Mouse (Mus musculus) layer of hippocampus, adult 2 months (tissue): ENCODE measurements at regions not wholly inside any gene's neighbourhood (a gene's known extent, or its start where the extent isn't known, plus 50 kb on each side); places are given as distances from the start of the nearest gene placed in this dataset.

Source experiments
- DNase-seq, 2 experiments: peaks; one replicate each; pipeline ENCODE4 v3.0.0; 2022; ENCODE audit warnings: low spot score in 2 of 2
- H3K27ac ChIP-seq: fragments of 200-600 bp; 2 replicates; pipeline ENCODE4 v1.8.1; 2022
- H3K4me3 ChIP-seq: fragments of 200-600 bp; 2 replicates; pipeline ENCODE4 v1.8.1; 2022; ENCODE audit warnings: mild to moderate bottlenecking
- CTCF ChIP-seq: fragments of 200-600 bp; conservative IDR thresholded peaks from 2 replicates; pipeline ENCODE4 v1.8.1; 2022; ENCODE audit warnings: antibody characterized with exemption, mild to moderate bottlenecking, moderate library complexity

GRCm38 (mm10) chr17:4291418-4291817, 595.4 kb upstream of the Nox3 start:
- Histone ChIP-seq H3K27ac (no peak overlapping the region), H3K4me3 (no peak overlapping the region)
- TF ChIP-seq CTCF, result no peak
- no peak for DNase-seq

DNA sequence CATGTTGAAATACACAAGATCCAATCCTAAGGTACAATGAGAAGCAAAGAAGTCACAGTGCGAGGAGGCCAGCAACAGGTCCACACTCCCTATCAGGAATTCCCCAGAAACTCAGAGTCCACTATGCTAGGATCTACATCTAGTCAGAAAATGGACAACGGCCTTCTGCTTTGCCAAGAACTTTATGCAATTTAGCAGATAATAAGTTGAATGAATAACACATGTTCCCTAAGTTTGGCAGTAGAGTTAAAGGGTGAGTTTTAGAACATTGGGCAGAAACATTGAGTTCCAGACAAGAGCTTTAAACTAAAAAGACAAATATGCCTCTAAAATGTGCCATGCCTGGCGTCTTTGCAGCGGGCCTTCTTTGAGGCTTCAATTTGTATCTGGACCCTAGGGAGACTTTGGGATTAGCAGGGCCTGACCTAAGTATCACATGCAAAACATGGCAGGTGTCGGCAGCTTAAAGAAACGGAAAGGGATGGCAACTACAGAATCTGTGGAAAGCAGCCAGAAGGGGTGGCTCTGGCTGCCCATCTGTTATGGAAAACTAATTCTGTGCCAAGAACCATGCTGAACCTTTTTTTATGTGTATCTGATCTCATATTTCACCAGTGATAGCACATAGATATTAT, 600.6 kb upstream of the Nox3 start:
- no peak overlapping the region for H3K4me3 ChIP-seq
- peak; percentile 34 to 35 for DNase-seq
- TF ChIP-seq CTCF, result no peak

GRCm38 (mm10) chr17:4297156-4297535, 601.1 kb upstream of the Nox3 start:
- Histone ChIP-seq H3K4me3 (no peak overlapping the region), H3K27ac (peak overlapping the region; percentile 70)
- TF ChIP-seq CTCF, result no peak
- DNase-seq, result no peak

More for the DNA sequence above, 600.6 kb upstream of the Nox3 start:
- H3K27ac ChIP-seq, result peak overlapping the region; percentile 70

GRCm38 (mm10) chr17:4301142-4301853, 605.2 kb upstream of the Nox3 start:
- peak; percentile 24 to 35 for DNase-seq

DNA sequence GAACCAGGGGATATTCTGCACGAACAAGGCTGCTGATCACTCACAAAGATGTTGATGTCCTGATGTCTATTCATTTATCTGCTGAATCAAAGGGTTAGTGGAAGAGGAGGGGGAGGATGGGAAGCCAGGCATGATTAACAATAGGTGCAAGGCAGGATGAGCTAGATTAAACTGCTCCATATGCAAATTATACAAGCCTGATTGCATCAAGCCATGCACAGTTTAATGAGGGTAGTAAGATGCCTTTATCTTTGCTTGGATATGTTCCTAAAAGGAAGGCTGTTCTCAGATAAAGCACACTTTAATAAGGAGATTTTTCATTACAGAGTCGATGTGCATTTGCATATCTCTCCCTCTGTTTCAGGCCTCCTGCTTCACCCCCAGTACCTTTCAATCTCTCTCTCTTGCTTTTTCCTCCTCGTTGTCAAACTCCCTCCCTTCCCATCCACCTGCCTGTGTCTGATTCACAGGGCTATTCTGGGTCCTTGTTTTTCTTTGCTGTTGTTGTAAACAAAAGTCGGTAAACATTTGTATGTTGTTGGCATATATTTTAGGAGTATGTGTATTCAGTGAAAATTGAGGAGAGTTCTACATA, 615.8 kb upstream of the Nox3 start:
- Histone ChIP-seq H3K27ac (no peak overlapping the region), H3K4me3 (no peak overlapping the region)
- no peak for TF ChIP-seq CTCF
- no peak for DNase-seq

More at GRCm38 (mm10) chr17:4301142-4301853, 605.2 kb upstream of the Nox3 start:
- peak; percentile 52 for TF ChIP-seq CTCF
- Histone ChIP-seq H3K27ac (no peak overlapping the region), H3K4me3 (no peak overlapping the region)

DNA sequence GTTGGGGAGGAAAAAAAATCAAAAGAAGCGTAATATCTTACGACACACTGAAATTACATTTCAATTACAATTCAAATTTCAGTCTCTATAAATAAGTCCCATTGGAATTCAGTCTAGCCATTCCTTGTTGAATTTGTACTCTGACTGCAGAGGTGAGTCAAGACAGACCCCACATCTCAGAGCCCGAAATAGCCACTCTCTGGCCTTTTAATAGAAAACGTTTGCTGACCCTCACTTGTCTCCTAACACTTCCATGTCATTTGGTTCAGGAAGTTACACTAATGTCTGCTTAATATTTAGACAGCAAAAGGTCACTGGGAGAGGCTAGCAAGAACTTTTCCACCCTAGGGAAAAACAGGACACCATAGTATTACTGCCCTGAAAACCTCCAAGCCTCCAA, 623.1 kb upstream of the Nox3 start:
- Histone ChIP-seq H3K4me3 (no peak overlapping the region), H3K27ac (no peak overlapping the region)
- TF ChIP-seq CTCF, result no peak
- no peak for DNase-seq

DNA sequence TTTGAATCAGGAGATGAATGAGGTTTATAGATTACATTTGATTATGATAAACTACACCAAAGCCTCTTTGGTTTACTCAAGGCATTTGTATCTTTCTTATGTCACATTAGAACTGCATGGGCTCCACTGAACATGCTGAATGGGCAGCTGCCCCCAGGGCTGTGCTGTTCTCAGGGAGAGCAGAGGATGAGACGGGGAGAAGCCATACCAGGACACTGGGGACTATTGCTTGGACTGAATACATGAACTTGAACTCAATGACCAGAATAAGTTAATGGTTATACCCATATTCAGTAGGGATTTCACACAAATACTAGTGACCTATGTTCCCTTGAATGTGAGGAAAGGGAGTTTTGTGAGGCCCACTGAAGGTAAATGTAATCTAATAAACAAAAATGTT, 632.7 kb upstream of the Nox3 start:
- DNase-seq, result no peak
- Histone ChIP-seq H3K4me3 (no peak overlapping the region), H3K27ac (no peak overlapping the region)
- TF ChIP-seq CTCF, result no peak

DNA sequence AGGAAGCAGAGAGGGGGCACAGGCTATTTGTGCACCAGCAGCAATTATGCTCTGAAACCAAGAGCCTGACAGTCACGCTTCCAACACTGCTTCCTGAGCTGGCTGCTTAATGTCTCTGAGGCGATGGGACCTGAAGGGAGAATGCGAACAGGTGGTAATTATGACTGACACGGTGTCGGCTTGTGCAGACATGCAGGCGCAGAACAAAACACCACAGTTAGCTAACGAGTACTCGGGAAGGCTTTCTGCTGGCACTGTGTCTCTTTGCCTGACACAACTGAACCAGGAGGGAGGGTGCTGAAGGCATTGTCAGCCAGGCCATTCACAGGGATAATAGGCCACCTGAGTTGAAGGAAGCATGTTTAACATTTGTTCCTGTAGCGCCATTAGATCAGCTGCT, 635.6 kb upstream of the Nox3 start:
- no peak for TF ChIP-seq CTCF
- Histone ChIP-seq H3K4me3 (no peak overlapping the region; the same call in 1 of the 2 replicates), H3K27ac (no peak overlapping the region)
- no peak for DNase-seq

DNA sequence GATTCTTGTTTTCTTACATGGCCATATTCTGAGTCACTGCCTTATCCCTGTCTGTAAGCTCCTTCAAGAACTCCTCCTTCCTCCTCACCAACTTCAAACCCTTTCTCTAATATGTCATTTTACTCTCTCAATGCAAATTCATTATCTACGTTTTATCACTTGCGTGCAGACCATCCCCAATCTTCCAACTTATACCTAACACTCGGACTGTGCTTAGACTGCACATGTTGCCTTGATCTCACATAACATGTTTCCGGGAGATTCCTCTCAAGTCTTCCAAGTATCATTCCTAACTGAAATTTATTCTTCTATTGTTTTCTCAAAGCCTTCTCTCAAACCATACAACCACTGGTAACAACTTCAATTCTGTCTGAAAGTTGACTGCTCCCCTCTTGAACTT, 637.0 kb upstream of the Nox3 start:
- TF ChIP-seq CTCF, result no peak

GRCm38 (mm10) chr17:4353018-4353417, 641.1 kb upstream of the Arid1b start:
- TF ChIP-seq CTCF, result no peak
- DNase-seq, result peak in 1 of 2 experiments; percentile 28

More for the DNA sequence above, 637.0 kb upstream of the Nox3 start:
- Histone ChIP-seq H3K27ac (no peak overlapping the region), H3K4me3 (no peak overlapping the region)
- no peak for DNase-seq

GRCm38 (mm10) chr17:4355506-4356218, 638.5 kb upstream of the Arid1b start:
- Histone ChIP-seq H3K4me3 (no peak overlapping the region), H3K27ac (no peak overlapping the region)
- DNase-seq, result no peak
- TF ChIP-seq CTCF, result no peak

More at GRCm38 (mm10) chr17:4353018-4353417, 641.1 kb upstream of the Arid1b start:
- Histone ChIP-seq H3K4me3 (no peak overlapping the region), H3K27ac (no peak overlapping the region)

DNA sequence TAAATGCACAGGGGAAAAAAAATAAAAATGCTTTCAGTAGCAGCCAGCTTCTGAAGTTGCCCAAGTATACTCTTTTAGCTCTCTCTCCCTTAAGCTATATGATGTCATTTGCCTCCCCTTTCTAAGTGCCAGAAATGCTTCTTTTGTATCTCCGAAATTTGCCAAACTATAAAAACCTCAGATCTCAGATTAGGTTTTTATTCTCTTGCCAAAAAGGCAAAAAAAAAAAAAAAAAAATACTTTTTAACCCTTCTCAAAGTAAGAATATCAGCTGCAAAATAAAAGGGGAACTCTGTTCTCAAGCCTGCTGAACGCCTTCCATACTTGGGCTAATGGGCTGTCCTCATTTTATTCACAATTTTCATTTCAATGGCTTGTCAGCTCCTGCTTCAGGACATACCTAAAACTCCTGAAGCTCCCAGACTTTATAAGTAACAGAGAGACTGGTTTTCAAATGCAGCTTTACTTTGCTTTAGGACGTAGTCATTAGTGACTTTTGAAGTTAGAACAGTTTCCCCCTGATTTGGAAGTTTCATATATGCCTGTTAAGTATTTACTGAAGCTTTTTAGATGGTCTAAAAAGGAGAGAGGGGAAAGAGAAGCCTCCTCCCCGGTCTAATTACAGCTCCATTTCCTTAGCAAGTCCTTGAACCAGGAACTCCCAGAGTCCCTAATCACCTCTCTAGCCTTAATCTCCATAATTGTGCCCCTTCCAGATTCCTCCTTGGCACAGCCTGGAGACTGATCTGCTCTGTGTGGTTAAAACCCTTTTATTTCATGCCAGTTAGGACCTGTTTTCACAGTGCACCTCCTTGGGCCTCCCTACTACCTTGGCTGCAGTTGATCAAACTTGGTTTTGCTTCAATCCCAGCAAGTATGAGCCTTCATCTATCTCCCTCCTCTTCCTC, 633.5 kb upstream of the Arid1b start:
- no peak for TF ChIP-seq CTCF
- no peak for DNase-seq
- Histone ChIP-seq H3K27ac (no peak overlapping the region), H3K4me3 (no peak overlapping the region)
